Mouse (Mus musculus) right cerebral cortex, adult 2 months (tissue): ENCODE measurements around the gene Krit1.
"Not testable (repeated sequence)": the region's sequence is repeated elsewhere in the genome, so short reads cannot be mapped to it uniquely, and the experiment has no call there.

Experiments
- DNase-seq, 2 experiments: peaks; one replicate each; pipeline ENCODE4 v3.0.0; 2021 to 2022; ENCODE audit warnings: low spot score in 2 of 2

Gene Krit1

GRCm38 (mm10) chr5:3802433-3803291, at the start of gene Krit1, which contains the start of gene Ankib1:
Gene Krit1 (plus strand): TSS chr5:3803184.
Gene Ankib1 (minus strand): TSS chr5:3802925.
- DNase-seq: peak; percentile 91 to 92

GRCm38 (mm10) chr5:3771512-3771911, 31.5 kb upstream of the Krit1 start:
- no peak for DNase-seq

DNA sequence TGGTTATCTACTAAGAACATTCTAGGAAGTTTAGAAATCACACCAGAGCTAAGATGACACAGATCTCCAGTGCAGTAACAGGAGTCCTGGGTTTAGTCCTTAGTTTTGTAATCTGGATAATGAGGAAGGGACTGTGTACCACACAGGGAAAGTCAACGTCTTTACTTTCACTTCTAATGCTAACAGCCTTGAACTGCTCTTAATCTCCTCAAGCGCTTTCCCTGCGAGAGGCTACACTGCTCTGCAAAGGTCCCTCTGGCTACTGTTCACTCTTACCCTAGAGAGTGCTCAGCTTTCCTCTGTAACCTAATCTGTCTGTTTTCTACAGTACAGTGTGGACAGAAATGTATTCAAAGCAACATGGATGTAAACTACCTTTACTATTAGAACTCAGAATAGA, 31.0 kb upstream of the Krit1 start:
- DNase-seq: no peak

- no peak for DNase-seq
These were observed 20.3 kb upstream of the Krit1 start for GRCm38 (mm10) chr5:3782670-3783069.

DNA sequence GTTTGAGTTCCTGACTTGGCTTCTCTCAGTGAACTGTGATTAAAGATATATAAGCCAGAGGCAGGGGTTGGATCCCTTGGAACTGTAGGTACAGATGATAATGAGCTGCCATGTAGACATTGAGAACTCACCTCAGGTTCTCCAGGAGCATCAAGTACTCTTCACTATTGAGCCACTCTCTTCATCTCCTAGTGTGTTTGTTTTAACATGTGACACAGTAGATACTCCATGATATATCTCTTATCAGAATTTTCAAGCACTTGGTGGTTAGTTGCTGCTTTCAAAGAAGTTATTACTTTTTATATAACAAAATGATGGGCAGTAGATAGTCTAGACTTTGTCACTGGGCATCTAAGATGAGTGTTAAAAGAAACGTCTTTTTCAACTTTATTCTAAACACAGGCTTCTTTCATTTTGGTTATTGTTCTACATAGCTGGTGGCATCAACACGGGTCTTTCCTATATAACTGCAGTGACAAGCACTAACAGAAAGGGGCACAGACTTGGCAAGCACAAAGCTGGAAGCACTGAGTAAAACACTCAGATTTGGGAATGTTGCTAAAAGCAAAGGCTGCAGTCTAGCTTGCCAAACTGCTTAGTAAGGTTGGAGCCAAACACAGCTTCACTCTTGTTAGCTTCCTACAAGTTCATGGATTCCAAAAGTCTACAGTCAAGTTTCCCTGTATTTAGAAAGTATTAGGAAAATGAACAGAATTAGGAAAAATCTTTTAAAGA, 18.9 kb upstream of the Krit1 start:
- no peak for DNase-seq

DNA sequence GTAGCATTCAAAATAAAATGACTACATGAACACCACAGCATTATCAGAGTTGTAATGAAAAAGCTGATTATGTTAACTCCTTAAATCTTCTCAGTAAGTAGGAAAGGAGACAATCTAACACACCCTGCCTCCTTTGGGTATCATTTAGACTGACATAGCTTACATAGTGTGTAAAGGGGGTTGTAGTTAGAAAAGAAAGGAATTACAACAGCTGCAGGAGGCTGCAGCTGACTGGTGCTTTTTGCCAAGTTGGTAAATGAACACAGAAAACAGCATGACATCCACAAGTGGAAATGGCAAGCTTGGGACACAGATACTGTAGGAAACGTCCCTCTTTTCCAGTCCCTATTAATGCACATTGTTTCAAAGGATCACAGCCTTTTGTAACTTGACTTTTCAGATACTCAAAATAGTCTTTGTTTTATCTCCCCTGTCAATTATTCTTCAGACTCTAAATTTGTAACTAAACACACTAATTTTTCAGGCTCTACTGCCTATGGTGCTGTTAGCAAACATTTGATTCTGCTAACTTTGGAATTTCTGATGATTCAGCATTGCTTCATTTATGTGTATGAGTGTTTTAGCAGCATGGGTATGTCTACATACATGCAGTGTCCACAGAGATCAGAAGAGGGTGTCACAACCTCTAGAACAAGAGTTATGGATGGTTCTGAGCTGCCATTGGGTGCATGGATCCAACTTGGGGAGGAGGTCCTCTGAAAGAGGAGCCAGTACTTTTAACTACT, 18.1 kb upstream of the Krit1 start:
- DNase-seq: no peak

- no peak for DNase-seq
These were observed 15.4 kb upstream of the Krit1 start for GRCm38 (mm10) chr5:3787548-3787947.

DNA sequence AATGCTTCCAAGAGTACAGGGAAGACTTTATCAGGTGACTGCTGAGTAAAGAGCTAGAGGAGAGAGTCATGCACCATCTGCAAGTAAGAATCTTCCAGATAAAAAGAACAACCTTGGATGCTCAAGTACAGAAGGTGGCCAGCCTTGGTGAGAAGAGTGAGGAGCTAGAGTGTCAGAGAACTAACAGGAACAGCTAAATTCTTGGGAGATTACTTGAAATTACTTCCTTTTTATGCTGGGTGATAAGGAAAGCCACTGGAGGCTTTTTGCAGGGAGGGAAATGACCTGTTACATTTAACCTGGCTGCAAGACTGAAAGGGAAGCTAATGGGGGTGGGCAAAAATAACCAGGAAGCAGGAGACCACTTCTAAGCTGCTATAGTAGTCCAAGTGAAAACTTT, 11.9 kb upstream of the Krit1 start:
- DNase-seq: no peak

DNA sequence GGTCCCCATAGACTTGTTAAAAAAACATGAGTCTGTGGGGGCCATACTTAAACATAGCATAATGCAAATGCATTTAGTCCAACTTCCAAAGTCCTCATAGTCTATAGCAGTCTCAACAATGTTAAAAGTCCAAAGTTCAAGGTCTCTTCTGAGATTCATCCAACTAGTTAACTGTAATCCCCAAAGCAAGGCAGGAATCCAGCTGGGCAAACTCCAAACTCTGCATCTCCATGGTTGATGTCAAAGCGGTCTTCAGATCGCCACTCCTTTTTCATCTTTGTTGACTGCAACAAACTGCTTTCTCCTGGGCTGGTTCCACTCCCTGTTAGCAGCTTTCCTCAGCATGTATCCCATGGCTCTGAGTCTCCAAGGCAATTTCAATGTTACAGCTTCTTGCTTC, 5.9 kb upstream of the Krit1 start:
- DNase-seq: not testable (repeated sequence)

- DNase-seq: not testable (repeated sequence)
These were observed 4.3 kb upstream of the Krit1 start for GRCm38 (mm10) chr5:3798656-3799055.

DNA sequence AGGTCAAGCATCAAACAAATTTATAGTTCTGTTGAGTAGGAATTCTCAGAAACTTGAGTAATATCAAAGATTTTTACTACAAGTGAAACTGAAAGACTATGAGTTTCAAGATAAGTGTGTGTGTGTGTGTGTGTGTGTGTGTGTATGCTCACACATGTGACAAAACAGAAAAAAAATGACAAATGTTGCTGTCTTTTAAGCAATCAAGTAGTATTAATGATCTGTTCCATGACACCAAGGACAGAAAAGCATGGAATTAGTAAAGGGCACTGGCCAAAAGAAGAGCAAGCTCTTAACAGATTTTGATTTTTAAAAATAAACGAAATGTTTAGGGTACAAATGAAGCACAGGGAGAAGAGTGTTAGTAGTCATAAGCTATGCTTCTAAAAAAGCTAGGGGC, 2.9 kb upstream of the Krit1 start:
- DNase-seq: no peak

DNA sequence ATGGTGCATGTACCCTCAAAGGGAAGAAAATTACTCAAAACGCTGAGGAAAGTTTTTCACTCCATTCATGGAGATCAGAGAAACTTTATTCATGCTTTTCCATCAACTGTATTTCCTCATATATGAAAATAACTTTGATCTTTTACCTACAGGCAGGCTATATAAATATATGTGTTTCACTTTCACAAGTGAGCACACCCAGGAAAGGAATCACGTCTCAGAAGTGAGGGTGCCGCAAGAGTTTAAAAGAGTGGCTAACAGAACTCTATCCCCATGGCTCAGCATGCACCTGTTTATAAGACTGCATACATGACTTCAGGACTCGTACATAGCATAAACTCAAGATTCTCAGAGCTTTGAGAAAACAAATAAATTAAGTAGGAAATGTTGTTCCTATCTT, 2.1 kb upstream of the Krit1 start:
- no peak for DNase-seq

GRCm38 (mm10) chr5:3801672-3802432, 1.1 kb upstream of the Krit1 start:
- DNase-seq: peak; percentile 24 to 32

DNA sequence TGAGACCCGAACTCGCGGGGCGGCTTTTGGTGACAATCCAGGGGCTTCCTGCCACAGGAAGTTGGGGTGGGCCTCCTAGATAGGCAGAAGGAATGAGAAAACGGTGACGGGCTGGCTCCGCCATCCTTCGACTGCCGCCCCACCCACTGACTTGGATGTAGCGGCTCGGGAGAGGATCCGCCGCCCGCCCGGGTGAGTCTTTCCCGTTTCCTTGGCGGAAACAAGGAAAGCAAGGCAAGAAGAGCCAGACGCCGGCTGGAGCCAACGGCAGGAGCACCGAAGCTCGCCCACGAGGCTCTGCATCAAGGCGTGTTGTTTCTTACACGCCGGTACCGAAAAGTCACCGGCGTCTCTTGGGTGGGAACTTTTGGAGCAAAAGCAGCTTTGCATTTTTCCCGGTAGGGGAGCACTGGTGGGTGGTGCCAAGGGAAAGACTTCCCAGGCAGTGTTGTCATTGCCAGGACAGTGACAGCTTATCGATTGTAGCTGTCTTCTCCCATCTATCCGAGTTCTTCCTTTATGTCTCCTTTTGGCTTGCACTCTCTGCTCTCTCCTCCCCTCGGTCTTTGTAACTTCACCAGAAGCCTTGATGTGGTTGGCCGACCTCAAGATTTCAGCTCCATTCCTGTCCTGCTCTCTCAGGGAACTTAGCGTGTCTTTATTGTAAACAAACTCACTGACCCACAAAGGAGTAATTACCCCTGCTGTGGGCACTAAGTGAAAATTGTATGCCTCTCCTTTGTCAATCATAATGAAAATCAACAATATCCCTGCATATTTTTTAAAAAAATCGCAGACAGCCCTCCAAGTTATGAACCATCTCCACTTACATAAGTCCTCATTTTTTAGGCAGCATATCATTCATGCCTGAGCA, 545 bp downstream of the Krit1 start:
- DNase-seq: peak in 1 of 2 experiments; percentile 52

DNA sequence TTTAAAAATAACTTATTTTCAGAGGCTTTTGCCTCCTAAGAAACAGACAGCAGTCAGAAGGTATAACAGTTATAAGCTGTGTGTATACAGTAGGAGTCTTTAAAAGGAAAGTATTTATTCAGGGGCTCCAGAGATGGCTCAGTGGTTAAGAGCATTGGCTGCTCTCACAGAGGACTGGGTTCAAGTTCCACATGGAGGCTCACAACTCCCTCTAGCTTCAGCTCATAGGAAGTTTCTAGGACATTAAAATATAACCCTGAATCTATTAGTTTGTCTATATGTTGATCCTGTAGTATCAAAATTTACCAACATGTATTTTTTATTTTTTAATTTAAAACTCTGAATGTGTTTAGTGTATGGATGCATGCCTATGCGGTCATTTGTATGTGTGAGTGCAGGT, 5.5 kb downstream of the Krit1 start:
- DNase-seq: no peak

DNA sequence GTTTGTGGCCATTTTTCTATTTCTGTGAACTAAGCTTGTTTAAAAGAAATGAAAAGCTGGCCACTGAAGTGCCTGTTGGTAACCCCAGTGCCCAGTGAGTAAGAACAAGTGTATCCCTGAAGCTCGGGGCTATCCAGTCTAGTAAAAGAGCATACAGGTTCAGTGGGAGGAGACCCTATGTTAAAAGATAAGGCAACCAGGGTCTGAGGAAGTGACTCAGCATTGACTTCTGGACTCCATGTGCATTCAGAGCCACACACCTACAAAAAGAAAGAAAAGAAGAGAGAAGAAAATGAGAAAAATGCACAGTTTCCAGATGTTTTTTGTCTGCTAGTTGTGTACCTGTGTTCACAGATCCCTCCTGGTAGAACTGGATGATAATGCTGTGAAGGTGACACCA, 31.1 kb downstream of the Krit1 start:
- no peak for DNase-seq

GRCm38 (mm10) chr5:3845026-3845425, 42.0 kb downstream of the Krit1 start, which contains the start of gene Lrrd1:
Gene Lrrd1 (plus strand): TSS chr5:3845173.
- DNase-seq: peak; percentile 5 to 9

GRCm38 (mm10) chr5:3870161-3870560, 67.2 kb downstream of the Krit1 start:
- DNase-seq: no peak

DNA sequence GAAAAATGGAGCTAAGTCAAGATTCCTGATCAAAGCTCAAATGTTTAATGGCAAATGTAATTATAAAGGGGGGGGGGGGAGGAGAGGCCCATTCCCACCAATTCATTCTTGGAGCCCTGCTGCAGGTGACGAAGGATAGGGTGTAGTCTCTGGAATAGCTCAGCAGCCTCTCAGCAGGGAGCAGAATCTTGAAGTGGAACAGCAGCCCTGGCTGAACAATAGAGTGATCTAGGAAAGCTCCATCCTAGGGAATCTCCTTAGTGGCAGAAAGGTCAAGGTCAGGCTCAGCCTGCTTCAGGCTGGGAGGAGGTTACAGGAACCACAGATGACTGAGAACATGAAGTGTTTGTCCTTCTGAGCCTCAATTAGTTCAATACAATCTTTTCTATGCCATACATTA, 69.4 kb downstream of the Krit1 start:
- DNase-seq: no peak

DNA sequence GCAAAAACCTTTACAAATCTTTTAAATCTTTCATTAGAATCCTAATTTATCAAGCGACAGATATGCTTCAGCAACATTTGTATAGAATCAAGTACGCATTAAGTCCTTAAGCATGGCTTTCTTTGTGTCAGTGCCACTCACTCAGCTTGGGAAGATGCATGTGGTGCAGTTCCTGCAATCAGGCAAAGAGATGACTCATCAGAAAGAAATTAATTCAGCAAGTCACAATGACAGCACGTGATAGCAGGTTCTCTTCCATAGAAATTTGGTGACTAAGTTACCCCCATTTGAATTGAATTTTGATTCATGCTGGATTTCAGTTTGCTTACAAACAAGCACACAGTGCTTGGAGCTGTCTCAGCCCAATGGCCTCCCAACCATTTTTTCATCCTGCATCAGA, 70.5 kb downstream of the Krit1 start:
- DNase-seq: peak in 1 of 2 experiments; percentile 6
